Mouse (Mus musculus) CH12.LX (cell line): Measurements from ENCODE around the gene Mymk. TPM values are rescaled to one million over a fixed set of nuclear protein-coding genes. Genes with fewer than 3 reads are reported as not detected.

Experiments
- DNase-seq: peaks from one replicate; pipeline ENCODE4 v3.0.0-alpha.2; 2013; ENCODE audit errors: extremely low read depth
- H3K27ac ChIP-seq: 2 replicates; pipeline ENCODE4 v1.5.1; 2012; ENCODE audit warnings: low read depth, mild to moderate bottlenecking, control low read depth, moderate library complexity; ENCODE audit not compliant: insufficient read depth
- H3K27me3 ChIP-seq: replicated peaks from 2 replicates; pipeline ENCODE3; 2012; ENCODE audit warnings: inconsistent platforms
- H3K36me3 ChIP-seq, 2 experiments: replicated peaks in 1 of 2; 2 replicates each; pipeline versions ENCODE3 to v1.6.1; 2012; ENCODE audit warnings: inconsistent platforms in 1 of 2, low read length in 1 of 2, mild to moderate bottlenecking in 1 of 2, mixed read lengths in 1 of 2, moderate library complexity in 1 of 2; ENCODE audit not compliant: control insufficient read depth in 1 of 2, insufficient read depth in 1 of 2
- H3K4me1 ChIP-seq, 2 experiments: 2 replicates each; pipeline ENCODE4 v1.6.1; 2012; ENCODE audit warnings: inconsistent platforms in 1 of 2, moderate library complexity in 1 of 2; ENCODE audit not compliant: insufficient read depth in 2 of 2, control insufficient read depth in 1 of 2
- H3K4me2 ChIP-seq: 2 replicates; pipeline ENCODE4 v1.6.1; 2012; ENCODE audit warnings: low read depth, mild to moderate bottlenecking, control low read depth; ENCODE audit not compliant: poor library complexity, insufficient read depth, severe bottlenecking
- H3K4me3 ChIP-seq, 3 experiments: fragments of 150-350 bp in 1 of 3; sonication (generic) in 1 of 3; replicated peaks in 1 of 3; 2 replicates each; pipeline versions ENCODE3 to v1.5.1; 2011 to 2012; ENCODE audit warnings: low read depth in 2 of 3, low read length in 2 of 3, mild to moderate bottlenecking in 2 of 3, moderate library complexity in 2 of 3, control low read depth in 1 of 3, improper control_type of control experiment in 1 of 3, inconsistent platforms in 1 of 3, mixed read lengths in 1 of 3; ENCODE audit not compliant: poor library complexity in 1 of 3
- H3K79me2 ChIP-seq: replicated peaks from 2 replicates; pipeline ENCODE4 v1.6.1; 2012; ENCODE audit warnings: mild to moderate bottlenecking, moderate library complexity; ENCODE audit not compliant: control insufficient read depth, poor library complexity, insufficient read depth, severe bottlenecking; ENCODE audit errors: extremely low read depth
- H3K9ac ChIP-seq: 2 replicates; pipeline ENCODE4 v1.6.1; 2012; ENCODE audit warnings: low read depth, mild to moderate bottlenecking, control low read depth, moderate library complexity; ENCODE audit not compliant: insufficient read depth
- H3K9me3 ChIP-seq: replicated peaks from 2 replicates; pipeline ENCODE3; 2012; ENCODE audit warnings: low read length, inconsistent platforms, mixed read lengths
- CTCF ChIP-seq, 2 experiments: IDR thresholded peaks in 1 of 2; conservative IDR thresholded peaks in 1 of 2; 2 replicates each; pipeline ENCODE4 v1.5.1; 2011 to 2012; ENCODE audit warnings: low read depth in 2 of 2, low read length in 2 of 2, improper control_type of control experiment in 1 of 2, inconsistent platforms in 1 of 2, mild to moderate bottlenecking in 1 of 2, moderate library complexity in 1 of 2
- ELF1 ChIP-seq: IDR thresholded peaks from 2 replicates; pipeline ENCODE4 v1.6.1; 2014; ENCODE audit warnings: low read depth, mild to moderate bottlenecking, inconsistent platforms, low read length, improper control_type of control experiment
- EP300 ChIP-seq: IDR thresholded peaks from 2 replicates; pipeline ENCODE4 v1.6.1; 2011; ENCODE audit warnings: low read length, improper control_type of control experiment
- HCFC1 ChIP-seq: IDR thresholded peaks from 2 replicates; pipeline ENCODE4 v1.6.1; 2012; ENCODE audit warnings: low read depth, mild to moderate bottlenecking, inconsistent platforms, low read length, improper control_type of control experiment
- IRF4 ChIP-seq: IDR thresholded peaks from 2 replicates; pipeline ENCODE4 v1.6.1; 2014; ENCODE audit warnings: low read depth, mild to moderate bottlenecking, inconsistent platforms, low read length, improper control_type of control experiment
- JUND ChIP-seq: conservative IDR thresholded peaks from 2 replicates; pipeline ENCODE4 v1.6.1; 2011; ENCODE audit warnings: low read depth, low read length, improper control_type of control experiment
- KAT2A ChIP-seq: IDR thresholded peaks from 2 replicates; pipeline ENCODE4 v1.6.1; 2012; ENCODE audit warnings: low read length, improper control_type of control experiment, inconsistent platforms; ENCODE audit not compliant: insufficient replicate concordance
- MEF2A ChIP-seq: IDR thresholded peaks from 2 replicates; pipeline ENCODE4 v1.6.1; 2014; ENCODE audit warnings: low read depth, mild to moderate bottlenecking, inconsistent platforms, low read length, improper control_type of control experiment, borderline replicate concordance
- MYC ChIP-seq: IDR thresholded peaks from 2 replicates; pipeline ENCODE4 v1.6.1; 2011; ENCODE audit warnings: low read depth, mild to moderate bottlenecking, improper control_type of control experiment, low read length
- NELFE ChIP-seq: IDR thresholded peaks from 2 replicates; pipeline ENCODE4 v1.6.1; 2011; ENCODE audit warnings: low read depth, low read length, improper control_type of control experiment
- POLR2A ChIP-seq: IDR thresholded peaks from 2 replicates; pipeline ENCODE4 v1.6.1; 2011; ENCODE audit warnings: low read depth, mild to moderate bottlenecking, improper control_type of control experiment, low read length
- RAD21 ChIP-seq: IDR thresholded peaks from 2 replicates; pipeline ENCODE4 v1.6.1; 2011; ENCODE audit warnings: low read depth, mild to moderate bottlenecking, low read length, improper control_type of control experiment, moderate library complexity
- RCOR1 ChIP-seq: conservative IDR thresholded peaks from 2 replicates; pipeline ENCODE4 v1.6.1; 2012; ENCODE audit warnings: low read depth, mild to moderate bottlenecking, inconsistent platforms, low read length, improper control_type of control experiment
- SIN3A ChIP-seq: IDR thresholded peaks from 2 replicates; pipeline ENCODE4 v1.6.1; 2012; ENCODE audit warnings: low read length, improper control_type of control experiment, inconsistent platforms
- SMC3 ChIP-seq: IDR thresholded peaks from 2 replicates; pipeline ENCODE4 v1.6.1; 2011; ENCODE audit warnings: low read depth, low read length, improper control_type of control experiment
- TBP ChIP-seq: conservative IDR thresholded peaks from 2 replicates; pipeline ENCODE4 v1.6.1; 2011; ENCODE audit warnings: low read depth, low read length, improper control_type of control experiment
- UBTF ChIP-seq: IDR thresholded peaks from 2 replicates; pipeline ENCODE4 v1.6.1; 2012; ENCODE audit warnings: low read depth, mild to moderate bottlenecking, inconsistent platforms, low read length, improper control_type of control experiment, moderate library complexity
- ZC3H11A ChIP-seq: IDR thresholded peaks from 2 replicates; pipeline ENCODE4 v1.6.1; 2012; ENCODE audit warnings: low read depth, mild to moderate bottlenecking, inconsistent platforms, low read length, improper control_type of control experiment
- ZNF384 ChIP-seq: IDR thresholded peaks from 2 replicates; pipeline ENCODE4 v1.6.1; 2012; ENCODE audit warnings: low read depth, low read length, improper control_type of control experiment, inconsistent platforms
- dilution Hi-C: fragments of 300-500 bp; cut with MboI; formaldehyde crosslinking; loops from 2 replicates; pipeline ENCODE4 v1.14.3; 2020; ENCODE audit warnings: low sequenced_read_pairs; ENCODE audit not compliant: extremely low pct_unique_long_range_greater_than_20kb, extremely low pct_ligation_motif_present
- in situ Hi-C: fragments of 300-500 bp; cut with MboI; formaldehyde crosslinking; loops from 3 replicates; pipeline ENCODE4 v1.14.3; 2019; ENCODE audit warnings: low sequenced_read_pairs, low pct_ligation_motif_present, low pct_unique_long_range_greater_than_20kb, mixed read lengths
- polyA plus RNA-seq: library from polyadenylated mRNA; unstranded; fragments of >175 nt; gene quantifications from 2 replicates; pipeline ENCODE4 v1.2.1, GENCODE M21; 2012; ENCODE audit warnings: low read depth; ENCODE audit not compliant: insufficient read length
- total RNA-seq, 2 experiments: library from RNA; depleted of rRNA; stranded (reverse); fragments of 300-350 nt in 1 of 2; fragments of >200 nt in 1 of 2; gene quantifications; 2 replicates each; pipeline ENCODE4 v1.2.3; 2012 to 2014

Gene Mymk
- total and polyA plus RNA-seq, 3 experiments: not detected

DNA sequence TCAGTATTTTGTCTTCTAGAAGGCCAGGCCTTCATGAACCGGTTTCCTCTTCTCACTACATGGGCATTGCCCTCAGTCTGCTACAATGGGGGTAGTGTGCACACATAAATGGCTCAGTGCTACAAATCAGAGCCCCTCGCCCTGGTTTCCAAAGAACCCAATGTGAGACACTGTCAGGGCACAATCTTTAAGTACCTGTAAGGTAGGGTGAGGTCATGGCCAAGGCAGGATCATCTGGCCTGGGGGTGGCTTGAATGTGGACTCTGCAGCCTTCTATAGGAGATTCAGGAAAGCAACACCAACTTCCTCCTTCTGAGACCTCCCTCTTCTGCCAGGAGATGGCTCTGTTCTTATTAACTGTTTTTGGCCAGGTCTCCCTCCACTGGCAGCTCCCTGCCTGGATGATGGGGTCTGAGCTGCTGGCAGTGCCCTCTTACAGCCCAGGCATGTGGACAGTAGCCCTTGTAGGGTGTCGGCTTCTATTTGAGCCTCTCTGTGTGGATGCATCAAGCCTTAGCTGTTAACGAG lies 14.6 kb upstream of the Mymk start:
- TF ChIP-seq NELFE (no peak), UBTF (no peak), HCFC1 (no peak), CTCF (conservative IDR thresholded peaks at IDR 0.05 in 1 of 2, IDR thresholded peaks at IDR 0.05 in 1 of 2; ENCODE audit: low read depth in 2 of 2, low read length in 2 of 2) (peak in 1 of 2 experiments; percentile 52; a peak in 2 of 4 replicates), KAT2A (no peak), ZNF384 (no peak), MEF2A (no peak), SIN3A (no peak), IRF4 (no peak), SMC3 (peak; percentile 41), ELF1 (no peak), ZC3H11A (no peak), RAD21 (peak; percentile 18), EP300 (no peak)
- dilution Hi-C loops: no loop called here
- in situ Hi-C loops: loop anchor here (5.0 to 25.0 kb wide), 2 partner anchors 36 to 351 kb away; partner anchors contain the start of genes Brd3os and Vav2
- Histone ChIP-seq H3K4me3 (no peak overlapping the region), H3K4me1 (peaks cover 2 to 15% of the 10 kb centered on the region in 2 experiments; a peak in 2 of 4 replicates), H3K9ac (no peak overlapping the region), H3K27ac (no peak overlapping the region), H3K9me3 (no peaks in the 10 kb centered on the region), H3K36me3 (no peaks in the 10 kb centered on the region), H3K4me2 (no peak overlapping the region), H3K27me3 (peaks cover 9% of the 10 kb centered on the region), H3K79me2 (no peaks in the 10 kb centered on the region)
- peak; percentile 10 for DNase-seq

DNA sequence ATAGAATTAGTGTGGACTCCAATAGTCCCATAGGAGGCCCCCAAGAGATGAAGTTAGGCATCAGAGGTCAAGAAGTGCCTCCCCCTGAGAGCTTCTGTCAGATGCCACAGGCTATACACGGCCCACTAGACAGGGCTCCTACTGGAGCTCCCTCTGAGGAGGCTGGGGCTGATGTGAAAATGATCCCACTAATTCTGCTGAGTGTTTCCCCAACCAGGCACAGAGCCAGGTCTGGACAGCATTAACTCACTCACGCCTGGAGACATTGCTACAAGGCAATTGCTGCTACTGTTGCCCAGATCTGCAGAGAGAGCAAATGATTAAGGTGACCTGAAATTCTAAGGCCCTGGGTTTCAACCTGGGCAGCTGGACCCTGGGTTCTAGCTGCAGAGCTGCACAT lies 13.8 kb upstream of the Mymk start:
- peaks cover 9% of the 10 kb centered on the region for H3K27me3 ChIP-seq
- H3K4me3 ChIP-seq: no peak overlapping the region
- H3K27ac ChIP-seq: no peak overlapping the region
- H3K79me2 ChIP-seq: no peaks in the 10 kb centered on the region
- in situ Hi-C loops: loop anchor here (5.0 to 25.0 kb wide), 2 partner anchors 36 to 352 kb away; partner anchors contain the start of genes Brd3os and Vav2
- dilution Hi-C loops: no loop called here
- no peak overlapping the region for H3K4me2 ChIP-seq
- TF ChIP-seq POLR2A (no peak), NELFE (no peak), RCOR1 (no peak), KAT2A (no peak), TBP (no peak), JUND (no peak), MYC (no peak)
- H3K36me3 ChIP-seq: no peaks in the 10 kb centered on the region
- DNase-seq: no peak
- no peaks in the 10 kb centered on the region for H3K9me3 ChIP-seq
- H3K9ac ChIP-seq: no peak overlapping the region
- H3K4me1 ChIP-seq: peaks cover 2 to 15% of the 10 kb centered on the region in 2 experiments; a peak in 2 of 4 replicates
